Mouse (Mus musculus): ENCODE data around the gene Tpm3. TPM values are rescaled to one million over a fixed set of nuclear protein-coding genes. Genes with fewer than 3 reads are reported as not detected.

The Tpm3 gene
- total RNA-seq, 2 experiments from 2014 or later: 170 to 172 TPM

DNA sequence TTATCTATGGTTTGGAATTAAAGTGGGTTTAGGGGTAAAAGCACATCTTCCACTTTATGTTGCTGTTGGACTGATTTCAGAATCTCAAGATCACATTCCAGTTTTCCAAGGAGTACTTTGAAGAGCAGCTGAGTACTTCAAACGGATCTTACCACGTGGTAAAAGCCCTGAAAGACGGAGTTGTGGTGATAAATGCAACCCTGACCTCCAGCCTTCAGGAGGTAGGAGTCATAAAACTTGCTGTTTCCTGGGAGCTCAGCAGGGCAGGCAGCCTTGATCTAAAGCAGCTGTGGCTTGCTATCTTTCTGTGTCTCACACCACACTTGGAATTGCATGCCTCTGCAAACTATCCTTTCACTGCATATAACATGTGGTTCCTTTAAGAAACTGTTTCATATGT lies 62.0 kb downstream of the Tpm3 start:
- DNase-seq (ENCODE audit: low spot score in 2 of 2): no peak

DNA sequence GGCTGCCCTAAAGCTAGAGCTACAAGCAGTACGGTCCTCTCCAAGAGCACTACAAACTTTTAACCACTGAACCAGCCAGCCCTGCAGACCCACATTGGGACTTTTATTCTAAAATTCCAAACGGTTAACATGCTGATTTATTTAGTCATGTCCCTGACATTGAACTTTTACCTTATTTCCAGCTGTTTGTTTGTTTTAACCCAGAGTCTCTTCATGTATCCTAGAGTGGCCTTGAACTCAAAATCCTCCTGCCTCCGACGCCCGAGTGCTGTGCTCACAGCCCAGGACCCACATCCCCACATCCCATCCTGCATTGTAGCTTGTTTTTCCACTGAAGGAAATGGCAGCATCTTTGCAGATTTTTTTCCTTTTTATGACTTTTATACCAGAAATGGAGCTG lies 62.5 kb downstream of the Tpm3 start:
- no peak for DNase-seq (ENCODE audit: low spot score in 2 of 2)

DNA sequence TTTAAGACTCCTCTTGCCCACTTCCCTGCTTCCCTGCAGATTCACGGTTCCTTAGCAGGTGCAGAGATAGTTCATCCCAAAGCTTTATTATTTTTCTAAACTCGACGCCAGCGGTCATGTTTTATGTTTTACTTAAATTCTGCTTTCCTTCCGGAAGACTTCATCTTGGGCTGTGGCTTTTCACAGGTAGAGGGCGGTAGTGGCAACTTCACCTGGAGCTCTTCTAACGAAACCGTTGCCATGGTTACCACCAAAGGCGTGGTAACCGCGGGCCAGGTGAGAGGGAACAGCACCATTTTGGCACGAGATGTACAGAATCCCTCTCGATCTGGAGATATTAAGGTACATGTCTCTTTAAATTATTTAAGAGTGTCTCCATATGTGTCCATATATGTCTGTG lies 64.2 kb downstream of the Tpm3 start:
- no peak for DNase-seq (ENCODE audit: low spot score in 2 of 2)

DNA sequence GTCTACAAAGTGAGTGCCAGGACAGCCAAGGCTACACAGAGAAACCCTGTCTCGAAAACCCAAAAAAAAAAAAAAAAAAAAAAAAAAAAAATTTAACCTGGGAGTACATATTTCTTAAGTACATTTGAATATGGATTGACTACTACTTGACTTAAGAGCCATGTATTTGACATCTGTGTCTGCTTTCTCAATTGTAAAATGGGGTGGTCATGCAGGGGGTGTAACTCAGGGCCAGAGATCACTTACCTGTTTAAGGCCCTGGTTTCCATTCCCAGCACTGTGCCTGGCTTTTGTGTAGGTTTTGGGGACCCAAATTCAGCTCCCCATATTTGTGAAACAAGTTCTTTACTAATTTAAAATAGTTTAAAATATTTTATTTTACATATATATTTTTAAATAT lies 65.2 kb downstream of the Tpm3 start:
- no peak for DNase-seq (ENCODE audit: low spot score in 2 of 2)

DNA sequence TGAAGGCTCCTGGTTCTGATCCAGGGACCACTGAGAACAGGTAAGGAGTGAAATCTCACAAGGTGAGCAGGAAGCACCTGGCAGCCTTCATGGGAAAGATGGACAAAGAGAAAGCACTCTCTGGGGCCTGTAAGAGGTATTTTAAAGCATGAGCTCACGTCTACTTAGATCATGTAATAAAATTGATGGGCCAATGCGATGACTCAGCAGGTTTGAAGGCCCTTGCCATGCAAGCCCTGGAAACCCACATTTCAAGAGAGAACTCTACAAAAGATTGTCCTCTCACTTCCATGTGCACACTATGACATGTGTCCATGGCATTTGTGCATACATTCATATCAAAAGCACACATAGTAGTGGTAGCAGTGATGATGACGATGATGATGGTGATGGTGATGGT lies 67.5 kb downstream of the Tpm3 start:
- no peak for DNase-seq (ENCODE audit: low spot score in 2 of 2)

DNA sequence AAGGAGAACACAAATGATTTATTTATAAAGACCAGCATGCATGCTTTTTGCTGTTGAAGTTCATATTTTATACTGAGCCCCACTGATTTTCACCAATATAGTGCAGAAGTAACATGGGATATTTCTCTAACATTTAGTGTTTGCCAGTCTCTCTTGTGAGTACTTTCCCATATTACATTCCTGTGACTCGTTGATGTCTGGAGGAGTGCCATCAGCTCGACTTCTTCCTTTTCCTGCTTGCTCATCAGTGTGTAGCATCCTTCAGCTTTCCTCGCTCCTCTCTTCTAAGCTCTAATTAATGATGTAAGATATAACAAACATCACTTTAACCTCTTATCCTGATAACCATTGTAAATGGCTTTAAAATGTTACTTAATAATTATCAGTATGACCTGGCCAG lies 73.0 kb downstream of the Tpm3 start:
- DNase-seq (ENCODE audit: low spot score in 2 of 2): no peak

DNA sequence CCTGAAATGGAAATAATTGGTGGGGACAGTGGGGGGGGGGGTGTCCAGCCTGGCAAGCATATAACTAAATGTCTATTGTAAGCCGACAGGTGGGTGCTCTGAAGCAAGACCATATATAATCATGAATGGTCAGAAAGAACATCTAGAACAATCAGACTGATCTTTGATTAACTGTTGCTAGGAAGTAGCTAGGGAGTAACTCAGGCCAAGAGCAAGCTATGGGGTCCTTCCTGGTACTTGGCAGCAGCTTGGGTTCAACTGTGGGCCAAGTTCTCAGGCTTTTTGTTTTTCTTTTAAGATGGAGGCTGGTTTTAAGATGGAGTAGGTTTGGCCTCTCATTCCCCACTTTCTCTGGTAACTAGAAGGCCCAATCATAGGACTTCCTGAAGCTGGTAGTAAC lies 74.2 kb downstream of the Tpm3 start:
- DNase-seq (ENCODE audit: low spot score in 2 of 2): no peak

Small RNA genes lying within 50 kb of the gene (microRNA-seq; reads per million reads assigned to microRNA genes)
- 17.0 to 18.8 reads per million in 2 experiments for gene Mir190b

Other genes starting within 250 kb of the Tpm3 start
- gene She, start 241.3 kb upstream of the Tpm3 start, total RNA-seq (2021): 1 to 10 TPM; 2.6 to 2.9 TPM
- 1 to 10 TPM; 6.5 to 7.2 TPM for gene Il6ra, start 159.5 kb upstream of the Tpm3 start, total RNA-seq (2021)
- gene Atp8b2, start 109.1 kb upstream of the Tpm3 start, total RNA-seq (2021): 10 to 100 TPM; 88.0 to 91.6 TPM
- 10 to 100 TPM; 91.7 to 93.8 TPM for gene Hax1, start 73.9 kb upstream of the Tpm3 start, total RNA-seq (2021)
- gene 4933434E20Rik, start 21.0 kb upstream of the Tpm3 start, total RNA-seq (2021): 10 to 100 TPM; 92.5 to 95.2 TPM
- gene Ubap2l, start 20.0 kb upstream of the Tpm3 start, total RNA-seq (2021): 100 to 1,000 TPM; 166 to 176 TPM
- gene Nup210l, start 31.5 kb downstream of the Tpm3 start, total RNA-seq (2021): under 1 TPM; 0.28 to 0.32 TPM
- gene Rps27, start 141.0 kb downstream of the Tpm3 start, total RNA-seq (2021): 1,000 to 10,000 TPM in 1 of 2 experiments, 100 to 1,000 TPM in 1; 993 to 1,005 TPM
- gene Rab13, start 141.0 kb downstream of the Tpm3 start, total RNA-seq (2021): 10 to 100 TPM in 1 of 2 experiments, 1 to 10 TPM in 1; 9.4 to 10.4 TPM
- 10 to 100 TPM; 44.1 to 46.2 TPM for gene Jtb, start 158.9 kb downstream of the Tpm3 start, total RNA-seq (2021)
- under 1 TPM in 1 of 2 experiments, not detected in 1; 0.41 TPM for gene Creb3l4, start 170.9 kb downstream of the Tpm3 start, total RNA-seq (2021)
- gene Slc39a1, start 175.5 kb downstream of the Tpm3 start, total RNA-seq (2021): 10 to 100 TPM; 39.0 to 45.3 TPM
- gene Crtc2, start 181.5 kb downstream of the Tpm3 start, total RNA-seq (2021): 10 to 100 TPM; 36.4 to 45.7 TPM
- 10 to 100 TPM; 30.1 to 31.9 TPM for gene Dennd4b, start 192.5 kb downstream of the Tpm3 start, total RNA-seq (2021)
- gene Gatad2b, start 220.5 kb downstream of the Tpm3 start, total RNA-seq (2021): 100 to 1,000 TPM; 104 to 106 TPM